Mouse (Mus musculus): ENCODE measurements around the gene Mmd.
"Not testable (repeated sequence)": the region's sequence is repeated elsewhere in the genome, so short reads cannot be mapped to it uniquely, and the experiment has no call there.

Mmd gene

GRCm38 (mm10) chr11:90249701-90250141, 465 bp downstream of the Mmd start:
- no peak for DNase-seq (ENCODE audit: low spot score in 2 of 2)

GRCm38 (mm10) chr11:90250189-90250588, 933 bp downstream of the Mmd start:
- DNase-seq (ENCODE audit: low spot score in 2 of 2), result peak in 1 of 2 experiments; percentile 35

GRCm38 (mm10) chr11:90250730-90251129, 1.5 kb downstream of the Mmd start:
- no peak for DNase-seq (ENCODE audit: low spot score in 2 of 2)

GRCm38 (mm10) chr11:90251923-90252322, 2.7 kb downstream of the Mmd start:
- no peak for DNase-seq (ENCODE audit: low spot score in 2 of 2)

DNA sequence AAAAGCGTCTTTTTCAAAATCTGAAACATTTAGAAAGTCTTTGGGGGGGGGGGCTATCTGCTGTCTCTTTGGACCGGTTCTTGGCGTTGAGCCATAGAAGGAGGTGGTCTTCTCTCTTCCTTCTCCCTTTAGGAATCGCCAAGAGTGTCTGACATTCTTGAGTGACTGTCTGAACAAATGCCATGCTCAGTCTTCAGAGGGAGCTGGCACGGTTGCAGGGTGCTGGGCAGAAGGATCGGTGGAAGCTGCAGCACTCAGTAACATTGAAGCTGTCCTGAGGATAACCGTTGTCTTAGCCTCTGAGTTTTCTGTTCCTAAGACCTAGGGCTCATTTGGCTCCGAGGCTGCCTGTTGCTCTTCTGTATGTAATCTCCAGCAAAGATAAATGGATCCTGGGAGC, 3.1 kb downstream of the Mmd start:
- DNase-seq (ENCODE audit: low spot score in 2 of 2), result no peak

DNA sequence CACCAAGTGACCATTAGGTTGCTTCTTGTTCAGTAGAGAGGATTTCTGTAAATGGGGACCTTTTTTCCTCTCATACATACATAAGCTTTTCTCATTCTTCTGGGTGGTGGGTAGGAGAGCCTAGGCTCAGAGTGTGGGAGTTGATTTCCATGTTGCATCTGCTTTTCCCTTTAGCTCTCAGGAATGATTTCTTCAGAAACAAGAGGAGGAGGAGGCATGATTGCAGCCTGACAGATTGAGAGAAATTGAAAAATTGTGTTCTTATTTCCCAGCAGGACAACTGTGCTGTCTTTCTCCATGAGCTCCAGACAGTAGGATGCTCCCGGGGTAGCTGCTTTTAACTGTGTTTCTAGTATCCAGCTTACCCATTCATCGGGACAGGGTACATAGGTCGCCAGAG, 5.3 kb downstream of the Mmd start:
- peak in 1 of 2 experiments; percentile 42 for DNase-seq (ENCODE audit: low spot score in 2 of 2)

DNA sequence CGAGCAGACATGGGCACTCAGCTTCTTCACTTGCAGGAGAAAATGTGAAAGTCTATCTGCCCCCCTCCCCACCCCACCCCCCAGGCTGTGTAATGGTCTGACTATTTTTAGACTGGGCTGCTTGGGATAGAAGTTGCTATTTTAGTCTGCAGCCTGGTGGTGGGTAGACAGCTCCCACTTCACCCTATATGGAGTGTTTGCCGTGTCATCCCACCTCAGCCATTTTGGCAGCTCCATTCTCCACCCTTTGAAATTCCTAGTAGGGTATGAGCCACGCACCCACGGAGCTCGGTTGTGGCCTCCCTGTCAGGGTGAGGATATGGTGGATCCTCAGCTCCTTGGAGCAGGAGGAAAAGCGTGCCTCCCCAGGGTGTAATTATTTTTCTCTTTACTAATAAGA, 6.4 kb downstream of the Mmd start:
- peak in 1 of 2 experiments; percentile 42 for DNase-seq (ENCODE audit: low spot score in 2 of 2)

GRCm38 (mm10) chr11:90256833-90257525, 7.7 kb downstream of the Mmd start:
- DNase-seq (ENCODE audit: low spot score in 2 of 2), result no peak

- DNase-seq (ENCODE audit: low spot score in 2 of 2), result no peak
These were observed 9.2 kb downstream of the Mmd start for GRCm38 (mm10) chr11:90258321-90258927.

- DNase-seq (ENCODE audit: low spot score in 2 of 2), result no peak
These were observed 9.8 kb downstream of the Mmd start for GRCm38 (mm10) chr11:90259071-90259470.

GRCm38 (mm10) chr11:90259826-90260225, 10.6 kb downstream of the Mmd start:
- DNase-seq (ENCODE audit: low spot score in 2 of 2), result no peak

DNA sequence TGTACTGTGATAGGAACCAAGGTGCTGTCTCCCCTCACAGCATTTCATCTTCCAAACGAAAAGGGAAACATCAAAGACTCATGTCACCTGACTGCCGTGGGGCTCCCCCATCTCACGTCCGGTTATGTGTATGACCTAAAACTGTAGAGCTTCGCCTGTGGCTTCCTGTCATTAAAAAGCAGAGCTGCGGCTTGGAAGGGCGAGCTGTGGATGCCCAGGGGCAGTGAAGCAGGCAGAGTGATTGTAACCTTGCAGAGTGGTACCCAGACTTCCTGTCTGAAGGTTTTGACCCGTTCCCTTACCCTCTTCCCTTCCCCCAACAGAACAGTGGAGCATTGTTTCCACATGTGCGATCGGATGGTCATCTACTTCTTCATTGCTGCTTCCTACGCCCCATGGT, 14.9 kb downstream of the Mmd start:
- no peak for DNase-seq (ENCODE audit: low spot score in 2 of 2)

DNA sequence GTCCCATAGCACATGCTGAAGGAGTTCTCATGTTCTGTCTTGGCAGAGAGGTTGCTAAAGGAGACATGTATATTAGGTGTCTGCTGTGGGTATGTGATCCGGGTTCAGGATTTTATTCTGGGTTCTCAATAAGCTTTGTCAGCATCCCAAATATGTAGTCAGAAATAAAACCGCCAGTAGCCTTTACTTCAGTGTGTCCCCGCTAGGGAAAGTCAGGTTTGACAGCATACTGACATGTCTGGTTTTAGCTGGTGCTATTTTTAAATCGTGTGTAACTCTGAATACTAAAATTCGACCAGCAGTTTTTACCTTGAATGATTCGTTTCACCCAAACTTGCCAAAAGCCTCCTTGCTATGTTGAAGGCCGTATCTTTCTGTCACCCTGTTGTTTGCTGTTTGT, 16.3 kb downstream of the Mmd start:
- DNase-seq (ENCODE audit: low spot score in 2 of 2), result no peak

DNA sequence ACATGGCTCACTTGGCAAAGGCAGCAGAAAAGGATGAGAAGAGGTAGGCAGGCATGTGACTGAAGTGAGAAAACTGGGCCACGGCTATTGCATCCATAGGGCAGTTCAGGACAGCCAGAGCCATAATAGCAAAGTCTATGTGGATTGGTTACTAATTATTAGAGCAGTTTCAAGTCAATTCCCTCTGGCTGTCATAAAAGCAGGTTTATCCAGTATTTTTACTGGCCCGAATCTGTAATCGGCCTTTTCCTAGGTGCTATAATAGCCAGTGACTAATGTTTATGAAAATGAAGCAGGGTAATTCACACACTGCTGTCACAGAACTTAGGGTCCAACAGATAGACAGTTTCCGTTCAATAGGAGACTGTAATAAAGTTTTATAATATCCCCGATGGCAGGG, 19.7 kb downstream of the Mmd start:
- no peak for DNase-seq (ENCODE audit: low spot score in 2 of 2)

GRCm38 (mm10) chr11:90269398-90270123, 20.3 kb downstream of the Mmd start:
- no peak for DNase-seq (ENCODE audit: low spot score in 2 of 2)

GRCm38 (mm10) chr11:90270132-90270877, 21.0 kb downstream of the Mmd start:
- no peak for DNase-seq (ENCODE audit: low spot score in 2 of 2)

GRCm38 (mm10) chr11:90274187-90274586, 24.9 kb downstream of the Mmd start:
- no peak for DNase-seq (ENCODE audit: low spot score in 2 of 2)

GRCm38 (mm10) chr11:90275663-90276062, 26.4 kb downstream of the Mmd start:
- DNase-seq (ENCODE audit: low spot score in 2 of 2), result no peak

GRCm38 (mm10) chr11:90276150-90276549, 26.9 kb downstream of the Mmd start:
- no peak for DNase-seq (ENCODE audit: low spot score in 2 of 2)

GRCm38 (mm10) chr11:90276561-90276960, 27.3 kb downstream of the Mmd start:
- DNase-seq (ENCODE audit: low spot score in 2 of 2), result no peak

DNA sequence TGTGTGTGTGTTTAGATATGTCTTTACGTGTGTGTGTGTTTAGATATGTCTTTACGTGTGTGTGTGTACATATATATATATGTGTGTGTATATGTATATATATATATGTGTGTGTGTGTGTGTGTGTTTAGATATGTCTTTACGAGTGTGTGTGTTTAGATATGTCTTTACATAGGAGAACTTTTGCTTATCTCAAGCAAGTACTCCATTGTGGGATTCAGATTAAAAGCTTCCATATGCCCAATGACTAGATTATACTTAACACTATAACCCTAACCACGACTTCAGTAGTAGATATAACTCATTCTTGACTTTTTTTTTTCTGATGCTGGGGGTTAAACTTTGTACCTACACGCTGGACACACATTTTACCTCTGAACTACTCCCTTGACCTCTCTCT, 30.8 kb downstream of the Mmd start:
- no peak for DNase-seq (ENCODE audit: low spot score in 2 of 2)

- not testable (repeated sequence) for DNase-seq (ENCODE audit: low spot score in 2 of 2)
These were observed 32.7 kb downstream of the Mmd start for GRCm38 (mm10) chr11:90281943-90282342.

All from left cerebral cortex, adult 9 months (tissue).